Mouse (Mus musculus) limb, embryonic 13.5 days (tissue): ENCODE results near the gene Adgrf4. TPM values are rescaled to one million over a fixed set of nuclear protein-coding genes. Genes with fewer than 3 reads are reported as not detected.
A peak's percentile ranks its signal among the peaks of the same experiment; 100 is the strongest.

ENCODE experiments used
- ATAC-seq: fragments of 200-750 bp; cut with Nextera tagmentation; 2 replicates; pipeline ENCODE4 v1.8.0; 2017; ENCODE audit warnings: low read depth, moderate number of reproducible peaks, moderate TSS enrichment; ENCODE audit not compliant: low FRiP score
- H3K27ac ChIP-seq: fragments of 300-500 bp; sonication (generic); 2 replicates; pipeline ENCODE4 v1.5.1; 2015; ENCODE audit warnings: inconsistent platforms, mild to moderate bottlenecking, moderate library complexity
- H3K27me3 ChIP-seq: fragments of 300-500 bp; sonication (generic); 2 replicates; pipeline ENCODE4 v1.6.1; 2015; ENCODE audit warnings: mild to moderate bottlenecking, inconsistent platforms
- H3K36me3 ChIP-seq: fragments of 300-500 bp; sonication (generic); 2 replicates; pipeline ENCODE4 v1.6.1; 2015; ENCODE audit warnings: inconsistent platforms, mild to moderate bottlenecking, moderate library complexity
- H3K4me1 ChIP-seq: fragments of 300-500 bp; sonication (generic); 2 replicates; pipeline ENCODE4 v1.6.1; 2015; ENCODE audit warnings: inconsistent platforms
- H3K4me2 ChIP-seq: fragments of 300-500 bp; sonication (generic); replicated peaks from 2 replicates; pipeline ENCODE4 v1.6.1; 2015; ENCODE audit warnings: inconsistent platforms, mild to moderate bottlenecking, moderate library complexity
- H3K4me3 ChIP-seq: fragments of 300-500 bp; sonication (generic); 2 replicates; pipeline ENCODE4 v1.5.1; 2015; ENCODE audit warnings: moderate library complexity, mild to moderate bottlenecking, inconsistent platforms
- H3K9ac ChIP-seq: fragments of 300-500 bp; sonication (generic); 2 replicates; pipeline ENCODE4 v1.6.1; 2015; ENCODE audit warnings: mild to moderate bottlenecking, inconsistent platforms
- H3K9me3 ChIP-seq: fragments of 300-500 bp; sonication (generic); 2 replicates; pipeline ENCODE4 v1.6.1; 2016; ENCODE audit warnings: inconsistent platforms
- WGBS: fragments of 180-500 bp; shearing (Covaris S2); methylation state at CpG from one replicate; pipeline ENCODE4 v1.1.7; 2015; 5-methylcytosine and 5-hydroxymethylcytosine counted together
- polyA plus RNA-seq: library from polyadenylated mRNA; unstranded; fragments of >200 nt; fragmentation: Nextera tagmentation; extraction: Ambion mirVana; gene quantifications from 2 replicates; pipeline ENCODE4 v1.2.1, GENCODE M21; 2015

The Adgrf4 gene
- polyA plus RNA-seq, 1 experiment from 2014 or later = 0.33 TPM

GRCm38 (mm10) chr17:42630206-42630605 is 61.9 kb downstream of the Adgrf4 start:
- ATAC-seq = no peak
- no peak overlapping the region for H3K27ac ChIP-seq
- no peaks in the 10 kb centered on the region for H3K27me3 ChIP-seq
- no peaks in the 10 kb centered on the region for H3K4me1 ChIP-seq
- no peak overlapping the region for H3K4me2 ChIP-seq
- no peak overlapping the region for H3K4me3 ChIP-seq
- 84% methylated on average over 2 of the region's 2 CpGs for WGBS
- no peaks in the 10 kb centered on the region for H3K36me3 ChIP-seq
- H3K9me3 ChIP-seq = no peaks in the 10 kb centered on the region
- no peak overlapping the region for H3K9ac ChIP-seq

- 0 out of 2 replicates have a peak, but pooled peaks have one; percentile 36 for ATAC-seq
- Histone ChIP-seq H3K27me3 (no peaks in the 10 kb centered on the region), H3K4me2 (no peak overlapping the region), H3K4me3 (no peak overlapping the region), H3K27ac (no peak overlapping the region), H3K9ac (no peak overlapping the region), H3K9me3 (no peaks in the 10 kb centered on the region), H3K36me3 (no peaks in the 10 kb centered on the region), H3K4me1 (no peaks in the 10 kb centered on the region)
- WGBS = 37% methylated on average over 6 of the region's 6 CpGs
Observed at GRCm38 (mm10) chr17:42613043-42613737, 78.9 kb downstream of the Adgrf4 start.

- no peaks in the 10 kb centered on the region for H3K36me3 ChIP-seq
- 82% methylated on average over 8 of the region's 8 CpGs for WGBS
- no peak within 1 kb of the TSS for H3K27ac ChIP-seq
- no peak for ATAC-seq
- H3K9me3 ChIP-seq = no peaks in the 10 kb centered on the region
- no peaks in the 10 kb centered on the region for H3K27me3 ChIP-seq
- no peak within 1 kb of the TSS for H3K4me3 ChIP-seq
- H3K4me1 ChIP-seq = no peaks in the 10 kb centered on the region
- H3K9ac ChIP-seq = no peak within 1 kb of the TSS
- H3K4me2 ChIP-seq = no peak within 1 kb of the TSS
Observed at GRCm38 (mm10) chr17:42611295-42611694, 80.8 kb downstream of the Adgrf4 start, which contains the start of gene Opn5. Gene Opn5, minus strand, starts transcription at chr17:42611395.

- no peak overlapping the region for H3K9ac ChIP-seq
- no peak overlapping the region for H3K4me2 ChIP-seq
- ATAC-seq = no peak; the same call in 1 of the 2 replicates
- H3K4me1 ChIP-seq = 0 out of 2 replicates have a peak, but pooled peaks cover 2% of the 10 kb centered on the region
- H3K4me3 ChIP-seq = no peak overlapping the region
- H3K27me3 ChIP-seq = no peaks in the 10 kb centered on the region
- WGBS = 36% methylated on average over 3 of the region's 3 CpGs
- H3K36me3 ChIP-seq = no peaks in the 10 kb centered on the region
- H3K27ac ChIP-seq = no peak overlapping the region
- no peaks in the 10 kb centered on the region for H3K9me3 ChIP-seq
Observed at GRCm38 (mm10) chr17:42608270-42608669, 83.8 kb downstream of the Adgrf4 start.

Other genes with a start within 250 kb of the Adgrf4 start
- gene Opn5, start 80.9 kb downstream of the Adgrf4 start, polyA plus RNA-seq = not detected in 2 replicates
- 0.05 and 0.23 TPM in 2 replicates for gene Adgrf2, start 49.9 kb upstream of the Adgrf4 start, polyA plus RNA-seq
- gene Cd2ap, start 184.4 kb upstream of the Adgrf4 start, polyA plus RNA-seq = 17.9 and 18.5 TPM in 2 replicates